Mouse (Mus musculus) heart, postnatal 10 days (tissue): Measurements from ENCODE around the gene Scg2. TPM values are rescaled to one million over a fixed set of nuclear protein-coding genes. Genes with fewer than 3 reads are reported as not detected.

Experiments used
- DNase-seq, 2 experiments: peaks; one replicate each; pipeline ENCODE4 v3.0.0; 2021
- intact Hi-C: fragments of 180-260 bp; cut with DNase I; formaldehyde crosslinking; loops from one replicate; pipeline ENCODE4 v1.15.1; 2025
- total RNA-seq, 2 experiments: library from RNA; stranded (reverse); gene quantifications; 2 replicates each; pipeline ENCODE4 v1.2.3; 2021

The Scg2 gene
- total RNA-seq: not detected

DNA sequence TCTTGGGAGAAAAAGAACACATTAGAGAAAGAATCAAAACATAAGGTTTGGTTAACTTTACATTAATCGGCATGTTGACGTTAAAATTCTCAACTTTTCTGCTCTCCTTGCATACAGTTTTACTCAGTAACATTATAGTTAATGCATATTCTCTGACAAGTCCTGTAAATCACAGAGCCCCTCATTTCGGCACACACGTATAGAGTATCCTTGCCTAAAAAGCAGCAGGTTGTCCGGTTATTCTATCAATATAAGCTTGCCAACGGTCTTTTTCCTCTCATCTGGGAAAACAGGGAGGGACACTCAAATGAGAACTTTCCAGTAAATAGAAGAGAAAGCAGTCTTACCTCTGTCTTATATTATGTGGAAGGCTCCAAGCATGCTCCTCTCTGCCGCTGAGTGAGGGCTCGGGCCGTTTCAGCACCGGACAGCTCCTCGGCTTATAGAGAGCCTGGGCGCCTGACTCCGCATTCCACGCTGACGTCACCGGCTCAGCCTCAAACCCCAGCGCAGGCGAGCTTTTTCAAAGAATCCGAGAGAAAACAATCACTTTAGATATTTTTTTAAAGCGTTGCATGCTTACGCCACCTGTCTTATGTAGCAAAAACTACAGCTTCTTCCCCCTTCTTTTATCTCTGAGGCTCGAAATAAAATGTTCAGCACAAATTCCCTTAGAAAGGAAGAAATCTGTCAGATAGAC is at the start of gene Scg2:
Scg2 (minus strand) TSS at position 512 of the 700 bp plus-strand sequence.
- peak; percentile 88 to 89 for DNase-seq
- intact Hi-C loops: loop anchor here (5.0 kb wide), 1 partner anchor 717 kb away; no protein-coding TSS in a partner anchor

DNA sequence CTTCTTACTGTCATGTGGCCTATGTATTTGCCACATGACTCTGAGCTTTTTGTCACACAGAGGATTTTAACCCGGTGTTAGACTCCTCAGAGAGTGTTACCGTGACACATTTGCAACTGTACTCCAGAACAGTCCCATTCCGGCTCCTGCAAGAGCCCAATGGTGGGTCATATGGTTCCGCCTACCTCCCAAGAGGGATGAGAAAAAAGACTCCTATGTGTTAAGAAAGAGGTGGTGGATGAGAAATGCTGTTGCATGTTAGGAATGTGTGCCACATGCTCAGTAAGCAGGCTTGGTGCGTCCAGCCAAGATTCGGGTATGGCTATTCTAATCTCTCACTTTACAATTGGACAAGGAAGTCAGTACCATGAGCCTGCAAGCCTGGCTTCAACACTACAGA is 45.6 kb upstream of the Scg2 start:
- no peak for DNase-seq
- intact Hi-C loops: no loop called here

DNA sequence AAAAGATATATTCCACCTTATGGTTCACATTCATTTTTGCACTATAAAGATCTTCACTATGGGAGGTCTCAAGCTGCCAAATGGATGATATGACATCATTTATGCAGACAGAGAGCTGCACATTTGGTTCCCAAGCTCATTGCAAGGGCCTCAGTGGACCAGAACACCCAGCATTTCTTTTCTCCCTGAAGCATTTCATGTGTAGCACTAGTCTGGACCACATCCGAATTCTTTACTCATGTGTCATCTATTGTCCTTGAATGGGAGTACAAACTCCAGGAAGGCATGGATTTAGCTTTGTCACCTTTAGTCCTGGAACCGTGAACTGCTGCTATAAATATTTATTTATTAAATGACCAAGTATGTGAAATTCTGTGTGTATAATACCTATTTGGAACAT is 30.9 kb upstream of the Scg2 start:
- DNase-seq: no peak
- intact Hi-C loops: no loop called here

DNA sequence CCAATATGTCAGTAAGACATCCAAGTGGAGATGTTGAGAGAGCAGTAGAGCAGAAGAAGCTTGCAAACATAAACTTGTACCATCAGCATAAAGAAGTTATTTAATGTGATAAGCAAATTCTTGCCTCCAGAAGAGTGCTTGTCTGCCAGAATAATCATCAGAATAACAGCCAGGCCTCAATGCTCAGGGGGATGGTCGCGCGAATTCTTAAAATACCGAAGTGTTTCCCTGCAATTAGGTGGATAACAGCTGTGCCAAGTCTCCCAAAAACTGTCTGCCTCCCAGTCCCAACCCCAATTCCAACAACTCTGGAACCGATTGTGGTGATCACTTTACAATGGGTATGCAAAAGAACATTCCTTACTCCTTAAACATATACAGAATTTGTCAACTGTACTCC is 30.0 kb upstream of the Scg2 start:
- intact Hi-C loops: no loop called here
- no peak for DNase-seq

DNA sequence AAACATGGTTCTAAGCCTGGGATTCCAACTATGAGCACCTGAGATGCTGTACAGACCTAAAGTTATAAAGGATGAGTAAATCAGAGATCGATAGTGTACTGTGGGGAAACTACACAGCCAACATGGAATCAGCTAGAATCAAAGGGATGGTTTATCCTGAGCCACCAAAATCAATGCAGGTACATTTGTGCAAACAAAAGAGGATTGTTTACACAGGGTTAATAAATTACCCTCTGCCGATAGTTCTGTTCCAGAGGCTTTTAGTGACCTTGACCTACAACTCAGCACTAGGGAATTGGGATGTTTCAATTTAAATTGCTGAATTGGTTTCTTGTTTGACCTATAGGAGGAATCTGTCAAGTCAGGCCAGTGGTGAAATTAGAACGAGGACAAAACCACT is 26.7 kb upstream of the Scg2 start:
- DNase-seq: no peak
- intact Hi-C loops: no loop called here

DNA sequence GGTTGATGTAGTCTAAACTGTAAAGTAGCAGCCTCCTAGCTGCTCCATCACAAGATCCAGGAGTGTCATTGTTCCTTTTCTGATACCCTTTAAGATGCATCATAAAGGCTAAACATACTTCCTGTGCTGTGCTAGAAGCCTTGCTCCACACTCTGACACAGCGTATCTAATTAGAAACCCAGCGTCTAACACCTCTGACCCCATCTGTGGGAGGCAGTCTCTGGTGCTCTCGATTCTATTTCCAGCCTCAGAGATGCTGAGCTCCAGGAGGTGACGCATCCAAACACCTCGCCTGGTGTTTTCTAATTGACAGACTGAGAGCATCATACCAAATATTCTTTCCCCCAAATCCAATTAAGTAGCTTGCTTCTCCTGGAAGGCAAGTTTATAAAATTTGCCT is 18.6 kb upstream of the Scg2 start:
- no peak for DNase-seq
- intact Hi-C loops: no loop called here

DNA sequence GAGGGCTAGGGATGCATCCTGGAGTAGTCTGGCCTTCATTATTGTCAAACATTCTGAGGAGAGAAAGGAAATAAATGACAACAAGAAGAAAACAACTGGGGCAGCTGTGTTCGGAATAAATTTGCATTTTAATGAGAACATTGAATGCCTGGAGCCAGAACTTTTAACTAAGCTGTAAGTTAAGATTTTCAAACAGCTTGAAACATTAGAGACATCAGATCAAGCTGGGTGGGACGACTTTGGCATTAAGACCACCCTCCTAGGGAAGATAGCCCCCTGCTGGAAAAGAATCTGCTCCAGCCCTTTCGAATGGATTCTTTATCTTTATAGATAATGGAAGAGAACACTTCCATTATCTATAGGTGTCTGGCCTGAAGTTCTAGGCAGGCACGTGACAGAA is 14.2 kb upstream of the Scg2 start:
- intact Hi-C loops: no loop called here
- DNase-seq: no peak

DNA sequence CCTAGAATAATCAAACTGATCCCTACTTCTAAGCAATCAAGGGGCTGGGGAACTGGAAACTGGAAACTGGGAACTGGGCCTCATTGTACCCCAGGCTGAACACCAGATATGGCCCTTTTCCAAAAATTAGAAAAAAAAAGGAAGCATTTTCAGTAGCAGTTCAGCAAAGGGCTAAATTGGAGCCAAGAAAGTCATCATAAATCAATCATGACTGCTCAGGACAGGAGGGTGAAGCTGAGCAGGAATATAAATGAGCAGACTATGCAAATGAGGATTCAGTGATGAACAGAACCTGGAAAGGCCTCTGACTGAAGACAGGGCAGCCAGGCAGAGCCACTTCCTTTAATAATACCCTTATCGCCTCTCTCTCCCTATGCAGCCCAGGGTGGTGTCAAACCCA is 12.4 kb upstream of the Scg2 start:
- intact Hi-C loops: no loop called here

DNA sequence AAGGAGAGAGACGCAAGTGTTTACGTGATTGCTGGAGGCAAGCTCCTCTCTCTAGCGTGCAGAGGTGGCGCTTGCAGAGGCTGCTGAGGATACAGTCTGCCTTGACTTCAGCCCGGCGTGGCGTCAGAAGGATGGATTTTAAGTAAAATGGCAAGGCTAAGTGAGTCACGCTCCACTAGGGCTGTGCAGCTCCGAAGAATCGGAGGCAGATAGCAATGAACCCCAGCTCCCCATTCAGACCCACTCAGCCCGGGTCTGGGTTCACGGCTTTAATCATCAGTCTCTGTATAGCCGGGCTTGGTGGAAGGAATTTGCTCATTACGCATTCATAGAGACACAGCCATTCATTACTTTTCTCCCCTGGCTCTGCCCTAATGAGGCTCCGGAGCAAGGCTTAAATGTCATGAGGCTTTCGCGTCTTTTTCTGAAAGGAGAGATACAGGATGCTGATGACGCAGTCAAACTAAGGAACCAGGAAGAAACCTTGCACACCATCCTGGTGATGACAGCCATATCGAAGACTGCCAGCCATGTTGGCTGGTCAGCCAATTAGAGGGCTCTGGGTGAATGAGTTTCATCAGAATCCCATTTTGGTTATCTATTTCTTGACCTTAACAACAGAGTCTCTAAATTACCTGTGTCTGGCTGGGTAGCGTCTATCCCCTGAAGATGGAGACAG is 10.6 kb upstream of the Scg2 start:
- intact Hi-C loops: no loop called here
- no peak for DNase-seq

More for the DNA sequence above, 12.4 kb upstream of the Scg2 start:
- no peak for DNase-seq

DNA sequence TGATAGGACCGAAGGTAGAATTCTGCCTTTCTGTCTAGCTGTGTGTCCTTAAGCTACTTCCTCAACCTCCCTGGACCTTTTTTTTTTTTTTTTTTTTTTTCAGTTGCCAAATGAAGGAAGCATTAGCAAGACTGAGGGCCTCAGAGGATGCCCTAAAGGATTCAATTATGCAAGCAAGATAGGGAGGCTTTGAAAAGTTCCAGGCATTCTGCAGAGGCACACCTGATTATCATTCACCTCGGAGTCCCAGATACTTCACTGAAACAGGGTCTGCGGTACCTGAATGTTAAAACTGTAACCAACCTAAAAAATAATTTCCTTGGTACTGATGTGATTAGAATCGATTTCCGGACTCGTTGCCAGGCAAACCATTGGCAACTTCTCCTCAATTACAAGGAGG is 10.0 kb upstream of the Scg2 start:
- DNase-seq: no peak
- intact Hi-C loops: no loop called here

DNA sequence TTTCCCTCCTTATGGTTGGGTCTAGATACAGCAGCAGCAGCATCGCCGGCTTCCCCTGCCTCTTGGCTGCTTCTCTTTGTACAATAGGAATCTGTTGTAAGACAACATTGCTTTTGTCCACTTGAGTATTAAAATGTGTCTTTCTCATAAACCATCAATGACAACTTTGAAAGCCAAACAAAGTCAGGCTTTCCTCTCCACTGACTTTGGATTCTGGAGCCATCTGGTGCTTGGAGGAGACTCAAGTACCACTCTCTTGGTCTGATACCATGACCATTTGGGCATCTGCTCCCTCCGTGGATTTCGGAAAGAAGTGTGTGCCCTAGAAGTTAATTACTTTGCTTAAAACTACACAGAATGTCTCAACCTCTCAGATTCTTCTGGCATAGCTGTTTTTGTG is 5.7 kb upstream of the Scg2 start:
- intact Hi-C loops: no loop called here
- no peak for DNase-seq

DNA sequence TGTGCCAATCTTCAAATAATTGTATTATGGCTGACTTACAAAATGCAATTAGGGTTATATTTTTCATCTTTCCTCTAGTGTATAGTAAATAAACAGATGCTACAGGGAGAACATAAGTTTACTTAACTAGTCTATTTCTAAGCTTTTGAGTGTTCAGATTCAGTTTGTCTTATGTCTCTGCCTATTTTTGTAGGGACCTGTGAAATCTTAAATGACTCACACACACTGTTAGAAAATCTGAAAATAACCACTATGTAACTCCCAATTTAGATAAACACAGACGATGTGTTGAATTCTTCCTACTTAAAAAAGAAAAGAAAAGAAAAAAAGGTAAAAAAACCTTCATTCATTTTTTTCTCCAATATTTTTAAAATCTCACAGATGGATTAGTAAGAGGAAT is 2.2 kb downstream of the Scg2 start:
- intact Hi-C loops: no loop called here

DNA sequence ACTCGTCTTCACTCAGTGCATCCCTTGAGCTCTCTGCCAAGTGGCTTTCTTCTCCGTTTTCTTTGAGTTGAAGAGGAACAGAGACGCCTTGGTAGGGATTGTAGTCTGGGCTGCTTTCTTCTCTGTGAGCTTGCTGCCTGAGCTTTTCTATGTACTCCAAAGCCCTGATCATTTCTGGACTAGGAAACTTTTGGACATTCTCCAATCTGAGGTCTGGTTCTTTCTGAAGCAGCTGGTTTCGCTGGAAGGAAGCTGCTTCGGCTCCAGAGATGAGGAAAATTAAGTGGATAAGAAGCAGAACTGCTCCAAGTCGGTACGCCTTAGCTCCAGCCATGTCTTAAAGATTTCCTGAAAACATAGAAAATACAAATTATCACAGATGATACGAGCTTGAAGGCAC is 3.2 kb downstream of the Scg2 start:
- intact Hi-C loops: no loop called here

More for the DNA sequence above, 2.2 kb downstream of the Scg2 start:
- no peak for DNase-seq

DNA sequence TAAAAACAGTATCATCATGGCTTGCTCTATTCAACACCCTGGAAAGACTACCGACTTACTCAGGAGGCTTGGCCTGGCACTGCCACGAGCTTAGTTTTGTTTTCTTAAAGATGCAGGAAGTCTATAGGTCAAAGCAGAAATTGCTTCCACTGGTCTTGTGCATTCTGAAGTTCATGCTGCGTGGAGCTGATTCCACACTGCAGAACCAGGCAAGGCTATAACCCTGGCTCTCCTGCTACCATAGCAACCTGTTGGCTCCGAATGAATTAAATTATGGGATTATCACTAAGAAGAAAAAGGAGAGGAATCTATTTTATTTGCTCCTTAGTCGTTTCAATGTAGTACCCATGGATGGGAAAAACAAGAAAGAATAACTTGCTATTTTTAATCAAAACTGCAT is 10.9 kb downstream of the Scg2 start:
- intact Hi-C loops: no loop called here
- no peak for DNase-seq

More for the DNA sequence above, 3.2 kb downstream of the Scg2 start:
- DNase-seq: no peak

DNA sequence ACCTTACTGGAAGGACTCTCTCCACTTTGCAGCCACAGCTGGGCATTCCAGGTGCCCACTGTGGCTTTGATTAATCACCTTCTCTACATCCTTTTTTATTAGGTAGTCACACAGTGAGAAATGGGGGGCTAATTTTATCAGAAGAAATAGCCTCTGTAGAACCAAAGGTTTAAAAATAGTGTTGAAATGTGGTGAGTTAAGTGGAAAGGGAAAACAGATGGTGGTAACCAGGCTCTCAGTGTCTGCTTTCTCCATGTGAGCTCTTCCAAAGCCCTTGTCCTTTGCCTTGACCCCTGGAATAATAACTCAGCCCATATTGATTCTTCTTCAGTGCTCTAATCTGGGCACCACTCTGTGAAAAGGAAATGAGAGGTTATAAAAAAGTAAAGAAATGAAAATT is 24.4 kb downstream of the Scg2 start:
- no peak for DNase-seq
- intact Hi-C loops: no loop called here

DNA sequence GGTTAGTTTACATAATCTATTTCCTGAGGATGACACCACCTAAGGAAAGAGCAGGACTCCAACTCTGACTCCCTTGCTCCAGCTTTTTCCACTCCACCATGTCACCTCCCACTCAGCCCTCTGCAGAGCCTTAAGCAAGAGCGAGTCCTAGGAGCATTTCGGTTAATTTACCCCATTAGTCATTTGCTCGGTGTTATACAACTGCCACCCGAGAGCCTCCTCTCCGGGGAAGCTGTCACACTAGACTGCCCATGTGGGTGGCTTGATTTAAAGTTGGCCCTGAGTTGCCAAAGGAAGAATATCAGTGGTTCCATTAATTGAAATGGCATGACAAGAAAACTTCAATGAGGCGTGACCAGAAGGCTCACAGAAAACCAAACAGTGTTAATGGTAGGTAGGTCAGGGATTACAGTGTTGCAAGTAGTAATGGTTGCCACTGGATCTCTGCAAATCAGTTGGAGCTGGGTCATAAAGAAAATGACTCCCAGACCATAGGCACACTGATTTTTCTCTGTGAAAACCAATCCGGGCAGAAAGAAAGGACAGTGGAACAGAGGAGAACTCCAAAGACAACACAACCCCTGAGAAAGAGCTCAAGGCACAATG is 33.5 kb downstream of the Scg2 start:
- intact Hi-C loops: no loop called here
- DNase-seq: no peak

DNA sequence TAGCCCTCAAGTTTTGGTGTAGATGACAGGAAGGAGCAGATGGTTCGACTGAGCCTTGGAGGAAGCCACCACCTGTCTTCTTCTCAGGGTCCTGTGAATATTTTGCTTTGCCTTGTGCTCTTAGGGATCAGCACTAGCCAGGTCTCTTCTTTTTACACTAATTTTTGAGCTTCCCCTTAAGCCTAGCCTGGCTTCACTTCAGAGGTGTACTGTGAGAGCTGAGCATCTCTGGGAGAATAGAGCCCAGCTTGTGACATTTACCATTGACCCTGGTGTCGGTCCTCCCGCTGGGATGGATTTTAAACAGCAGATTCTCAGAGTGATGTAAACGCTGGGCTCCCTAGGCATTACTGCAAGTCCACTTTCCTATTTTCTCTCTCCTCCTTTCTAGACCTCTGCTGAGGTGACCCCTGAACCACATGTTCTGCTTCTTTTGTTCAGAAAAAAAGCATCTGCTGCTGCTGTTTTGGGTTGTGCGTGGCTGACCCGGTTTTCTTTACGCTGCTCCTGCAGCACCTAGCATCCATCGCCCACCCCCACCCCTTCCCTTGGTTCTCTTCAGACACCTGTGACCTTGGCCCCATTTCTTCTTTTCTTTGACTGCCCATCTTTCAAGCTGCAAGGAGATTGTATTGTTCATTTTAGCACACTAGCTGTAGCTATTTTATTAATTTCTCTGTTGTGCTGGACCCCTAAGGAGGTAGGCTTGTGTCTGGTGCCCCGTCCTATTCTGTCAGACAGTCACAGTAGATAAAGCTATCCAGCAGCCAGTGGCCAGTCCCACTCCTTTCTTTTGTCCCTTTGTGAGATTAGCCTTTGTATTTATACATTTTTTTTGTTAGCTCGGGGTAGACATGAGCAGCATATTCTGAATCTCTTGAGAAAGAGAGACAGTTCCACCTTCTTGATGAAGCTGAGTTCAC is 38.6 kb downstream of the Scg2 start:
- intact Hi-C loops: no loop called here
- DNase-seq: no peak

DNA sequence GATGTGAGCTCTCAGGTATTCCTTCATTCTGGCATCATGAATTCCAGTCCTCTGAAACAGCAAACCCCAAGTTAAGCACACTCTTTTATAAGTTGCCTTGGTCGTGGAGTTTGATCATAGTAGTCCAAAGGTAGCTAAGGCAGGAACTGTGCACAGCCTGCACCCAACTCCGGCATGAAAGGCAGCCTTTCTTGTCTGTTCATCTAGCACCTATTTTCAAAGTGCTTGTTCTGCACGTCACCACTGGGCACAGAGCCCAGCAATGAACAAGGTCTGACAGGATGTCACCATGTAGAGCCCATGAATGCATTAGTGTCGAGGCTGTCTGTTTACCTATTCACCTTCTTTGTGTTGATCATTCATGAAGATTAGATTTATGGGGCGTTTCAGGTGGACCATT is 39.6 kb downstream of the Scg2 start:
- intact Hi-C loops: no loop called here
- DNase-seq: no peak
